Mouse (Mus musculus) gastrocnemius, adult 8-10 months (tissue): ENCODE measurements around the gene Zswim1. TPM values are rescaled to one million over a fixed set of nuclear protein-coding genes. Genes with fewer than 3 reads are reported as not detected.
A peak's percentile ranks its signal among the peaks of the same experiment; 100 is the strongest.
"Not testable (repeated sequence)": the region's sequence is repeated elsewhere in the genome, so short reads cannot be mapped to it uniquely, and the experiment has no call there.

Source experiments
- DNase-seq, 2 experiments: peaks; one replicate each; pipeline ENCODE4 v3.0.0; 2022; ENCODE audit warnings: low spot score in 2 of 2
- total RNA-seq, 4 experiments: library from RNA; stranded (reverse); gene quantifications; 2 replicates each; pipeline ENCODE4 v1.2.4; 2022

Gene Zswim1
- total RNA-seq, 4 experiments from 2014 or later, result 4.7 to 5.3 (median 5.0) TPM

DNA sequence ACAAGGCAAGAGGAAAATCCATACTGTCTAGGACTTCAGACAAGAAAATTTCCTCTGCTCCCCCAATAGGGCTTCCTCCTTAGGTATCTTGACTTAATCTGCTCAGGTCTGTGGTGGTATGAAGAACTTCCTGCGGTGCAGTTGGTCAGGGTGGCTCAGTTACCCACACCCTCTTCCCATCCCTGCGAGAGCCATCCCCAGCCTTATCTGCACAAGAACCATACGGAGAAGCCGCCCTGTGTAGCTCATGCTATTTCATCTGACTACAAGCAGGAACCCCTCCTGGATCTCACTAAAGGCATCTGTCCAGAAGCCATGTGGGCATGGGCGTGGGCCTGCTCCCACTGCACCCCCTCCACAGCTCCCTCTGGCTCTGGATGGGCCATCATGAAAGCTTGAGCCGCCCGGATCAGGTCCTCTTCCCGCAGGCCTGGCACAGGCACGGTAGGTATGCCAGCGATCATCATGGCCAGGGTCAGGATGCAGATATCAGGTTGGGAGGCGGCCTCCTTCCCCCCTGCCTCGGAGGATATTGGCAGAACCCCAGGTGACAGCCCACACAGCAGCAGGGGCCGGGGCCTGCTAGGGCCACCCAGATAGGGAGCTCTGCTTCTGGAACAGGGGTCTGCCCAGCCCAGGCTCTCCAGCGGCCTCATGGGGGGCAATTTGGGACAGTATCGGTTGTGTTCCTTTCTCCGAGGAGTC lies 4.8 kb downstream of the Zswim1 start:
- no peak for DNase-seq

- DNase-seq, result no peak
Observed at GRCm38 (mm10) chr2:164828437-164828836, 6.0 kb downstream of the Zswim1 start, which contains the start of gene Spata25. TSS of gene Spata25 (minus strand) at chr2:164828537.

- DNase-seq, result no peak
Observed at GRCm38 (mm10) chr2:164829090-164829489, 6.6 kb downstream of the Zswim1 start.

GRCm38 (mm10) chr2:164831029-164831428 lies 8.5 kb downstream of the Zswim1 start:
- no peak for DNase-seq

DNA sequence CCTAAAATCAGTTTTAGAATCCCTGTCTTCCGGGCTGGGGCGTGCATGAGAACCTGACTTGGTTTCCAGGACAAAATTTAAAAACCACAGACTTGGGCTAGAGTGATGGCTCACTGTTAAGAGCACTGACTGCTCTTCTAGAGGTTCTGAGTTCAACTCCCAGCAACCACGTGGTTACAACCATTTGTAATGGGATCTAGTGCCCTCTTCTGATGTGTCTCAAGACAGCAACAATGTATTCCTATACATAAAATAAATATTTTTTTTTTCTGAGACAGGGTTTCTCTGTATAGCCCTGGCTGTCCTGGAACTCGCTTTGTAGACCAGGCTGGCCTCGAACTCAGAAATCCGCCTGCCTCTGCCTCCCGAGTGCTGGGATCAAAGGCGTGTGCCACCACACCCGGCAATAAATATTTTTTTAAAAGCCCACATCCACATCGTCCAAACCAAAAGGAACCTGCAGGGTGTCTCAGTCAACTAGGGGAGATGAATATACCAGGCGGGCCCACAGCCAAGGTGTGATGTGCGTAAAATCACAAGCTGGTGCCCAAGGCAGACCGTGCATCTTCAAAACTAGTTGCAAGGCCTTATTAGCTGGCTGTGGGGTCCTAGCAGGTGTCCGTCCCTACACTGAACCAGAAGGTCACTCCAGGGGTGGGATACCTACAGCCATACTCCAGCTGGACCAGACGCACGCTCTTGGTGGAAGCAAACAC lies 9.7 kb downstream of the Zswim1 start:
- DNase-seq, result no peak

GRCm38 (mm10) chr2:164832748-164833301 lies 10.3 kb downstream of the Zswim1 start, which contains the start of gene Ctsa:
TSS of gene Ctsa (plus strand) at chr2:164832873.
- DNase-seq, result peak; percentile 60 to 76

GRCm38 (mm10) chr2:164833314-164833959 lies 11.0 kb downstream of the Zswim1 start, which contains the start of gene Neurl2:
TSS of gene Neurl2 (minus strand) at chr2:164833456.
- peak; percentile 90 for DNase-seq

DNA sequence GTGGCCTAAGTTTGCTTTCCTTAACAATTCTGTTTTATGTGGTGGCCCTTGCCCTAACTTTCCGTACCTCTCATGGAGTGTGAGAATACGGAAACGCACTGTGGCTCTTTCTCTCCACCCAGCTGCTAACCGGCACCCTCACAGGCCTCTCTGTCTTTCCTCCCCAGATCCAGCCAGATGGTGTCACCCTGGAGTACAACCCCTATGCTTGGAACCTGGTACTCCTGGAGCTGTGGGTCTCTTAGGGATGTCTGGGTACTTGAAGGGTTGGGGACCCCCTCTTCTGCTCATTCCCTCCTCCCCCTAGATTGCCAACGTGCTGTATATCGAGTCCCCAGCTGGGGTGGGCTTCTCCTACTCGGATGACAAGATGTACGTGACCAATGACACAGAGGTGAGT lies 12.0 kb downstream of the Zswim1 start:
- DNase-seq, result no peak

DNA sequence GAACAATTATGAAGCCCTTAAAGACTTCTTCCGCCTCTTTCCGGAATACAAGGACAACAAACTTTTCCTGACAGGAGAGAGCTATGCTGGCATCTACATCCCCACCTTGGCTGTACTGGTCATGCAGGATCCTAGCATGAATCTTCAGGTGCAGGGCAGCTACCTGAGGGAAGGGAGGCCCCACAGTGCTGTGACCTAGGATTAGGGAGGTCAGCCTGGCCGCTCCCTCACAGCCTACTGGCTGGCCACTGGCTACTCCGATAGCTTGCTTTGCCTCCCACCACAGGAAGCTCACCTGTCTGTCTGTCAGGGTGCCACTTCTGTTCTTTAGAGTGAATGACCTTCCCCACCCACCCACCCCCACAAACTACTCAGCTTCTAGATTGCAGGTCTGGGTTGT lies 12.7 kb downstream of the Zswim1 start:
- DNase-seq, result no peak

GRCm38 (mm10) chr2:164845782-164846181 lies 23.3 kb downstream of the Zswim1 start:
- DNase-seq, result no peak

- no peak for DNase-seq
Observed at GRCm38 (mm10) chr2:164850061-164850460, 27.6 kb downstream of the Zswim1 start.

- DNase-seq, result not testable (repeated sequence)
Observed at GRCm38 (mm10) chr2:164855572-164855971, 33.1 kb downstream of the Zswim1 start.

DNA sequence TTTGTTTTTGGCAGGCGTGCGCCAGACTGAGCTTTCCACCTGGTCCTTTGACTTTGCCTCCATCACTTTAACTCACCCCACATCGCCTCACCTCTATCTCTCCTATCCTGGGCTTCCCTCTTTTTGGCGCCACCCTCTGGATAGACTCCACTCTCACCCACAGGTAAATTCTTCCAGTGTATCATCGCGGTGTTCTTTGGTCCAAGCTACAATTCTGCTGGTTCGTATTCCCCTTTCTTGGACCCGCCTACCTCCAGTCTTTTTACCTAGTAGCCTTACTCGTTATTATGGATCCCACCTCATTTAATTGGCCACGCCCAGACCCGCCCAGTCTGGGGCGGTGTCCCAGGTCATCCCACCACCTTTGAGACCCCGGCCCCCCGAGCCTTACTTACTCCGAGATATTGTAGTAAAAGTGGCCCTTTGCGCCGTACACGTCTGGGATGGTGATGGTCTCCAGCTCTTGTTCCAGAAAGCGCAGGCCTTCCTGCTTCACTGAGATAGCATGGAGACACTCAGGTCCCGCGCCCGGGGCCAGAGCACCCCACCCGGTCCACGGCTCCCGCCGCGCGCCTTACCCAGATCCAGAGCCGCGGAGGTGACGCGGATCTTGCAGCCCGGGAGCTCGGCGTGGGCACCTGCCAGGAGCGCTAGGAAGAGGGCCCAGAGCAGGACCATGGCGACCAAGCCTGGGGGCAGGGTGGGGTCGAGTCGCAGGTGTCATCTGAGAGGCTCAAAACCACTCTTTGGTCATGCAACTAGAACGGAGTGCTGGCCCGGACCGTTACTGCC lies 34.0 kb downstream of the Zswim1 start:
- no peak for DNase-seq

- DNase-seq, result peak in 1 of 2 experiments; percentile 35
Observed at GRCm38 (mm10) chr2:164857101-164857821, 34.8 kb downstream of the Zswim1 start, which contains the start of gene Pltp. TSS of gene Pltp (minus strand) at chr2:164857711.

GRCm38 (mm10) chr2:164857842-164858553 lies 35.5 kb downstream of the Zswim1 start:
- no peak for DNase-seq

DNA sequence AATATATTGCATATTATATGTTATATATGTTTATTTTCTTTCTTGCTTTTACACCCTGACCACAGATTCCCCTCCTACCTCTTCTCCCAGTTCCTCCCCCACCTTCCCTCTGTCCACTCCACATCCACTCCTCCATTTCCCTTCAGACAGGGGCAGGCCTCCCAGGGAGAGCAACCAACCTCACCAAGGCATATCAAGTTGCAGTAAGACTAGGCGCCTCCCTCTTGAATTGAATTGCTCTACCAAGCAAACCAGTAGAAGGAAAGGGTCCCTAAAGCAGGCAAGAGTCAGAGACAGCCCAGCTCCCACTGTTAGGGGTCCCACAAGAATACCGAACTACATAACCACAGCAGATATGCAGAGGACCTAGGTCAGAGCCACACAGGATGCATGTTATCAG lies 36.7 kb downstream of the Zswim1 start:
- DNase-seq, result no peak

GRCm38 (mm10) chr2:164859640-164860432 lies 37.4 kb downstream of the Zswim1 start:
- DNase-seq, result no peak

DNA sequence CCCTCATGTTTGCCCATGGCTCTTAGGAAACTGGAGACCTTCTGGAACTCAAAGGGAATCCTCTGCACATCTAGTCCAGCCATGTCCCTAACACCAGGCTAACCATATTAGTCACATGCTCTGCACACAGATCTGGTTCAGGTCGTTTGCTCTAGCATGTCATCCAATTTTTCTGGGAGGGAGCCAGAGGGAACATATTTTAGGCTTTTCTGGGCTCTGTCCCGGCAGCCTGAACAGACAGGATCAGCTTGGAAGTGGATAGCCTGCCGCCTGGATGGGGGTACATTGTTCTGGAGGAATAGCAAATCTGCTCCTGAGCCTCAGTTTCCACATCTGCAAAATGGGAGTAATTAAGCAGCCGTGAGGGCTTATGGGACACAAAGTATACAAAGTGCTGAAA lies 38.6 kb downstream of the Zswim1 start:
- DNase-seq, result no peak
